Mouse (Mus musculus) embryo, embryonic 9.5 days (tissue): Measurements from ENCODE around the gene Nr5a2.

Source experiments
- DNase-seq: peaks from one replicate; pipeline ENCODE4 v3.0.0-alpha.2; 2017; ENCODE audit errors: extremely low spot score

Nr5a2 gene

DNA sequence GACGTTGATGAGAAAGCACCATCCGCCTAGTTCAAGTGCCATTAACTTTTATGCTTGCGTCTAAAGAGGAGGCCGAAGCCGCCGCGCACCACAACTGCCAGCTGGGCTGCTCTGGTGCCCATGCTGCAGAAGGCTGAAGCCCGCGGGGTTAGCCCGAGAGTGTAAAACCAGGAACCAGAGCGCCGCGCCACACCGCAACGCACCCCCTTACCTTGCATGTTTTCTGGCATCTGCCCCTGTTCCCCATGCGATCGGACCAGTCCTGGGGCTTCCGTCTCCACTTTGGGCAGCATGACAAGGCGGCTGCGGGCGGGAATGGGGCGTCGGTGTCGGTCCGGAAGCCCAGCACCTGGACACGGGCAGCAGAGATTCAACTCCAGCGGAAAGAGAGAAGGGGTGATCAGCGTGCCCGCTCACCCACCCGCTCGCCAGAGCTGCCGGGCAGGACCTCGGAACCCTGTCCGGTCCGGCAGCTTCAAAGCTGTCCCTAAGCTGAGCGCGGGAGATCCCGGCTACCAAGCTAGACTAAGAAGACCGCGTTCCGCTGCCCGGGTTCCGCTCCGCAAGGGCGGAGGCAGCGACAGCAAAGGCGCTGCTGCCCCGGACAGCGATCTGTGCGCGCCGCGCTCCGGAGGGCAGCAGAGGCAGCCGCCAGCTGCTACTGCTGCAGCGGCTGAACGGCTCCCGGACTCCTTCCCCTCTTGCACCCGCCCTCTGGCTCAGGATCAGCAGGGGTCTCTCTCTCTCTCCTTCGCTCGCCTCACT is 11.6 kb downstream of the Nr5a2 start:
- DNase-seq, result peak; percentile 72

DNA sequence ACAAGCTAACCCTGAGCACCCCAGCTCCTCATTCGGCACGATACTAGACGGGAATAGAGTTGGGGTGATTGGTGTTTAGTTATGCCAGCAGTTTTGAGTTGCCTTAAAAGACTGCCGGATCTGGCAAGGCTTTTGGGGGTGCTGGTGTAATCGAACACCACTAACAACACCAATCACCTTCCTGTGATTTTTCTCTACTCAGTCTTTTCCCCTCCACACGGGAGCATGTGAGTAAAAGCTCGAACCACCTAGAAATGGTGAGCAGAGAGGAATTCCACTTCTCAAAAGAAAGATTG is 12.2 kb downstream of the Nr5a2 start:
- no peak for DNase-seq

DNA sequence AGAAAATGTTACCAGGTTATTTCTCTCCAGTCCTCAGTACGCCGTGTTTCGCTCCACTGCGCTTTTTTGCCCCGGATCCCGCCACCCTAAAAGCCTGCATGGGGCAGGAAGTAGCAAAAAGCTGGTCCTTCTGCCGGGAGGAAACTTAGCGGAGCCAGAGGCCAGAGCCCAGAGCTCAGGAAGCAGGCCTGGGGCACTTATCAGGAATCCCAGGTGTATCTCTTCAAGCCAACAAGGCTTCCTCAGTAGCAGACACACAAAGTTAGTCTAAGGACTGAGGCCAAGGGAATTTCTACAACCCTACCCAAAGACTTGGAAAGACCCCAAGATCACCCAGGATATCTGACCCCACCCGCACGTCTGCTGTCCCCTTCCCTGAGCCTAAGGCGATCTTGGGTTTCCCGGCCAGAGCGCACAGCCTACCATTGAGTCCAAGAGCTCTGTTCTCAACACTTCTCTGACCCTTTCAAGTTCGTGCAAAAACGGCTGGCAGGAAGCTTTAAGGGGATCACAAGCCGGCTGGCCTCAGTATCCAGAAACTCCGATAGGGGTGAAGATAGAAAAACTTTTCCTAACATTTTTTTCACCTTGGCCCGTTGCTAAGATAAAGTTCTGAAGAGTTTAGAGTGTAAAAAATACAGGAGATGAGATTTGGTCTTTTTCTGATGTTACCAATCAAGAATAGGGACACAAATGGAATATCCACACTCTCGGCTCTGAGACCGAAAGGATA is 12.7 kb downstream of the Nr5a2 start:
- DNase-seq, result peak; percentile 52

DNA sequence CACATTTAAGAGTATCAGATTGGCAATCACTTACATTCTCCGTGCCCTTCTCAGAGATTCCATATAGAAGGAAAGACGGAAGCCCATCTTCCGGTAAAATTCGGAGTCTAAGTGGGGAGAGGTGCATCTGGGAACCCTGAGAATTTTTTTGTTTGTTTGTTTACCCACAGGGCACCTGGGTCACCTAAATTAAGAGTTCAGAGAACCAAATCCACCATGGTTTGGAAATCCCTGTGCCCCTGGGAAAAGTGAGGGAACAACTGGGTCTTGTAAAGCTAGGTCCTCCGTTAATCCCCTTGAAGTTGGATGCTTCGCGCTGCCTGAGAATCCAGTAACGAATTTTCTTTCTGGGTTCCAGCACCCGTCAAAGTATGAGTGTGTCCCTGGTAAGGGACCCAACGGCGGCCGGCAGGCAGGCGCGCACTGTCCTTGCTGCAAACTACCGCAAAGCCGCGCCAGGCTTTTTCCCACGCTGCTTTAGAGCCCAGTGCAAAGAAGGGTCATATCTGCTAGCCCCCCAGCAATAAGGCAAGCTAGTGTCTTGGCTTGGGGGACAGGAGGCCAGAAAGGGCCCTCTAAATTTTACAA is 13.3 kb downstream of the Nr5a2 start:
- peak; percentile 55 for DNase-seq

DNA sequence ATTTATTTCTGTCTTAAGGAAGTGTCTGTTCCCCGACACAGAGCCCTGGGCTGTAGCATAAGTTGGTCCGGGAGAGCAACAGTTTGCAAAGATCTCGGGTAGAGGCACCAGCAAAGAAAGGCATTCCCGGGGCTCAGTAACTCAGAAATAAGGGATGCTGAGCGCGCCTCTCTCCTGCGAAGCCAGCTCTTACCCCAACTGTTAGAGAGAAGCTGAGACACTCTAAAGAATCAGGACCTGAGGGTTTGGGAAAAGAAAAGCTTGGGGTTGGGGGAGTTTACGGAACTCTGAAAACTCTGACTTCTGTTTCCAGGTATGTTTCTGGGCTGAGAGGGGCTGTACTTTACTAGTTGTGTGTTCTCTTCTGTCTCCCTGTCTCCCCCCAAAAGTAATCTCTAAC is 13.8 kb downstream of the Nr5a2 start:
- no peak for DNase-seq

DNA sequence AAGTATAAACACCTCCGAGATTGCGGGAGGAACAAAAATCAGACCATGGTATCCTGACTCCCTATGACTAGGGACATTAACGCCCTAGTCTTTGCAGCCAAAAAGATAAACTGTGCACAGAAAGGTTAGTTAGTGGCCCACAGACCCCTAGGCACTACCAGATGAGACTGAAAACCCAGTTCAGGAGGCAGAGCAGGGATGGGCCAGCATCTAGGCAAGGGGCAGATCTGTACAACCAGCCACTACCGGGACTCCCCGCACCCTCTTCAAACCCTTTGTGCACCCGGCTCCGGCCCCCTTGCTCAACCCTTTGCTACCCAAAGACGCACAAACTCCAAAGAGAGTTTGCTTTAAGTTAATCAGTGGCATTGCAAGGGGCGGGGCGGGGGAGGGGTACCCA is 14.4 kb downstream of the Nr5a2 start:
- peak; percentile 46 for DNase-seq

DNA sequence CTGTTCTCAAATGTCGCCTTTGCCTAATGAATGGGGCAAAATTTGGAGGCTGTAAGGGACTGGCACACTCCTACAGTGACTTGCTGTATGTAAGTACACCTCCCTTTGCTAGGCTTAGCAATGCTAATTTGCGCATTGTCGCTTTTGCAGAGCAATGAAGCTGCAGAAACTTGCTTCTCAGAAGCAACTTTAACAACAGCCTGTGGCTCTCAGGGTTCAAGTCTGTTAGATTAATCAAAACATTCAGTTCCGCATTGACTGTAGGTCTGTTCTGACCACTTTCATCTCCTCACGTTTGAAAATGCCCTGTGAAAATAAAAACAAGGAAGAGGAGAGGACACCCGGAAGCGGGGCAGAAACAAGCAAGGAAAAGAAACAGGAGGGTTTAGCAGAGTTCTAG is 14.8 kb downstream of the Nr5a2 start:
- DNase-seq, result peak; percentile 43

DNA sequence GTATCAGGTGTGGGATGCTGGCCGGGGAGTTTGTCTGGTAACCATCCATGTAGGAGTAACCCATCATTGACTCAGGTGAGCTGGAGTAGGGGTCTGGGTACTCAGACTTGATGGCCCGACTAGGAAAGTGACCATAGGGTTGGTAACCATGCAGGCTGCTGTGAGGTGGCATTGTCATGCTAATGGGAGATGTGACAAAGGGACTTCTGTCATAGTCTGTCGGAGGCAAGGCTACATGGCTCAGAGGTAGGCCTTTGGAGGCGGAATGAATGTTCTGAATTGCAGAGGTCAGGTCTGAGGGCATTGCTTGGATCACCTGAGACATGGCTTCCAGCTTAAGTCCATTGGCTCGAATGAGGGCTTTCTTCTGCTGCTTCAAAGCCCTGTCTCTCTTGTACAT is 19.6 kb downstream of the Nr5a2 start:
- no peak for DNase-seq

DNA sequence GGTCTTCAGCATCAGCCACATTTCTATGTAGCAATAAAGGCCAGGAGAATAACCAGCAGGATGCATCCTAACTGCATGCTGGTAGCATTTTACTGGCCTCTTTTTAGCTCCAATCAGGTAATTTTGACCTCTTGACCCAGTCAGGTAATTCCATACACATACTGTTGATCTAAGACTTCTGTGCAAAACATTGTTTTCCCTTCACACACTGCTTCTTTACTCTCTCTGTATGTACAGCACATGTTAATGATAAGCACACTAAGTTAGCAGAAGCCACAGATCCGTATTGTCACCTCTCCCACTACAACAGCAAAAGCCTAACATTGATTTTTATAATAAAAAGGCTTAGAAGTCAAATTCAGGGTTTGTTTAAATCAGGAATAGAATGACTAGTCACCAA is 21.0 kb downstream of the Nr5a2 start:
- no peak for DNase-seq

DNA sequence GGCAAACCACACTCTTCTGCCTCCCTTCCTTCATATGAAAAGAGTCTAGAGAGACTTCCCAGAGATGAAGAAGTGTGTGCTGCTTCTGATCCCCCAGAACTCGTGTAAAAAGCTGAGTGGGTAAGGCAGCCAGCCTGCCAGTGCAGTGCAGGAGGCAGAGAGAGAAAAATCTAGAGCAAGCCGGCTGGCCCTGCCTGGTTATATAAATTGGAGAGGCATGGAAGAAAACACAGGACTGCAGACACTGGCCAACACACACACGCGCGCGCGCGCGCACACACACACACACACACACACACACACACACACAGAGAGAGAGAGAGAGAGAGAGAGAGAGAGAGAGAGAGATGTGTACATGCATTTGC is 24.3 kb downstream of the Nr5a2 start:
- no peak for DNase-seq

DNA sequence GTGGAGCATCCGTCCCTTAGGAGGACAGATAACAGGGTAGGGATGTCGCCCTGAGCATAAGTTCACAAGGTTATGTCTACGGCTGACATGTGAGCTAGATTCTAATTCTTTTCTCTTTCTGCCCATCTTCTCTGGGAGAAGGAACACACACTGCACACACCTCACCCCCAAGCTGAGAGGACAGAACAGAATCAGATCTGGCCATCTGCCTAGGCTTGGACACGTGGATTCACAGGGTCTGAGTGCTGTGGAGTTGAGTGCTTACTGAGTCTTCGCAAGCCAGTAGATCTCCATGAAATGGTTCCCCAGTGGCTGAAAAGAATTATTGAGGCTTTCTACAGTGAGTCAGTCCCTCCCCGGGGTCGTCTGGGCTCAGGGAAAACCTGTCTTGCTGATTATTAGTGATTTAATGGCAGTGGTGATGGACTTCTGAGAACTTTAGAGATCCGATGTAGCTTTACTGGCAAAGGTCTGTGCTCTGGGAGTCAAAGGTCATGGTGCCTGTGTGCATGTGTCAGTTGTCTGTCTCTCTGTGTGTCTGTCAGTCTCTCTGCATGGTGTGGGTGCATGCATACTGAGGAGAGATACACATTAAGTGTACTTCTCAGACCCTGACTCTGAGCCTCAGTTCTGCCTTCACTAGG is 24.8 kb downstream of the Nr5a2 start:
- no peak for DNase-seq

DNA sequence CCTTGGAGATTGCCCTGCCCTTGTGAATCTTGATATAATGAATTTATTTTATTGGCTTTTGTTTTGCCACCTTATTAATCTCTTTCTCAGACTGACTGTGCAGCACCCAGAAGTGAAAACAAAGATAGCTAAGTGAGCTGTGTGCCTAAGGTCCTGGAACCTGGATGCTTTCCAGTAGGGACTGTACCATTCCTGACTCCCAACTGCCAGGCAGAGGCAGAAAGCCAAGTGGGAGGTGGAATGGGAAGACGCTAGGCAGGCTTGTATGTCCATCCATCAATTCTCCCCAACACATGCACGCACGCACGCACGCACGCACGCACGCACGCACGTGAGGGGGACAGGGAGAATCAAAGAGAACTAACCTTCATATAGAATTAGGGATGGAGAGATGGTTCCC is 26.2 kb downstream of the Nr5a2 start:
- DNase-seq, result no peak

DNA sequence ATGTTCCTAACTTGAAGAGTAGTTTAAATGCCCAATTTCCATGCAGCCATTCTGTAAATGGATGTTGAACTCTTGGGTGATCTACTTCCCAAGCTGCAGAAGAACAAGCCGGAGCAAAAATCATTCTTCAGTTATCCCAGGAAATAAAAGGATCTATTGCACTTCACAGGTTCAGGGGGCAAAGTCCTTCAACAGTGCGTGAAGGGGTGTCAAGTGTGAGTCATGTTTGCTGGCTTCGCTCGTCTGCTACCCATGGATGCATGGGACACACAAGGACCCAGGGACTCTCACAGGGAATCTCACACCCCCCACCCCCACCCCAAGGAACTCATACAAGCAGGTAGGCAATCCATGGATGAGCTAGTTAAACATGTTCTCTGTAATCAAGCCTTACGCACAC is 29.2 kb downstream of the Nr5a2 start:
- DNase-seq, result no peak

DNA sequence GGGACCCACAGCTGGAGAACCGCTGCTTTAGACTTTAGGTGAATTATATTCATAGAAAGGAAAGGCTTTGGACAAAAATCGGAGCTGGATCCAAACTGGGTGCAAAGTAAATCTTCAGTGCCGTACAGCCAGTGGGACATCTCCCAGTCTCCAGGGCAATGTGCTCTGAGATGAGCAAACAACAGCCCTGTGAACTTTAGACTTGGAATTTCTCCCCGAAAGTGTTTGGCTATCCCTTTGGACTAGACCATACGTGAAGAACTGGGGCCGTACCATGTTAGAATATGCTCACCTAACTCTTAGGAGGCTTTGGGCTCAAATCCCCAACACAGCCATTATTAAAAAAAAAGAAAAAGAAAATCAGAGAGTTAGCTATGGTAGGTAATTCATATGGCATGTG is 30.5 kb downstream of the Nr5a2 start:
- no peak for DNase-seq

DNA sequence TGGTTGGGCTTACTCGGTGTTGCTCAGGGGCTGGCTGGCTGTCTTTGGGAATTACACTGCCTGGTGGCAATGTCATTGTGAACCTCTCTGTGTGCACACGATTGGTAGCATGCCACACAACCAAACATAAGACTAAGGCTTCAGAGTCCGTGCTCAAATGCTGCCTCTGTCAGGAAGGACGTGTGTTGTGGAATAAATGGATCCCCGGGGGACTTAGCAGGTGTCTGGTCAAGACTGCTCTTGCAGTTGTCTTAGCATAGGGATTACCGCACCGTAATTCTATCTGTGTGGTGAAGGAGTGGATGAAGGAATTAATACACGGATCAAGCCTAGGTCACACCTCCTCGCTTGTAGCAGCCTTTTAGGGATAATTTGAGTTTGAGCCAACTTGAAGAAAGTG is 32.8 kb downstream of the Nr5a2 start:
- no peak for DNase-seq

DNA sequence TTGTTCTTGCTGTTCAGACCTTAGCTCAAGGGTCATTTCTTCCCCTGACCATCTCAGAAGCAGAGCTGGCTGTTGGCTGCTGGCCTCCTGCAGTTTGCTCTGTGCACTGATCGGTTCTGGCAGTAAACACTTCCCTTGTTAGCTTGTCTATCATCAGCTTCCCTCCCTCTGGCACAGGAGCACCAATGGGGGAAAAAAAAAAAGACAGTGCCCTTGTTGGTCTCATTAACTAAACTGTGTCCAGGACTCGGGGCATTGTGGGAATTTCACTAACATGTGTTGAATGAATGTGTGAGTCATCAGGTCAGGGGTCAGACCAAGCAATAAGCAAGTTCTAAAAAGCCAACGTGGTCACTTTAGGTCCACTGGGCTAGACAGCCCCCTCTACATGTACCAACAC is 34.2 kb downstream of the Nr5a2 start:
- no peak for DNase-seq

DNA sequence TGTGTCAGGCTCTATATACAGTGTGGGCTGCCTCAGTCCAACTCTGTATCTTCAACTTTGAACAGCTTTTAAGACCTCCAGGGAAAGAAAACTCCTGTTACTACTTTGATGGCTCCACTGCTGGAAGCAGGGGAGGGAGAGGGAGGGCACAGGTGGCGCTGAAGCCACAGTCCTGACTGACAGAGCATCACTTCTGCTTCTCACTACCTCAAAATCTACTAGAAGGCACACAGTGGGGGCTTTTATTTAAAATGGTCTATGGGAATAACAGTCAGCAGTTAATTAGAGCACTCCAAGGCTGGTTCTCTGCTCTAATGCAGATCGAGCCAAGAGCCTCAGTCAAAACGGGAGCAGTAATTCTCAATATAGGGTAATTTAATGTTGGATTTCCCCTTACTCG is 40.2 kb downstream of the Nr5a2 start:
- DNase-seq, result no peak

DNA sequence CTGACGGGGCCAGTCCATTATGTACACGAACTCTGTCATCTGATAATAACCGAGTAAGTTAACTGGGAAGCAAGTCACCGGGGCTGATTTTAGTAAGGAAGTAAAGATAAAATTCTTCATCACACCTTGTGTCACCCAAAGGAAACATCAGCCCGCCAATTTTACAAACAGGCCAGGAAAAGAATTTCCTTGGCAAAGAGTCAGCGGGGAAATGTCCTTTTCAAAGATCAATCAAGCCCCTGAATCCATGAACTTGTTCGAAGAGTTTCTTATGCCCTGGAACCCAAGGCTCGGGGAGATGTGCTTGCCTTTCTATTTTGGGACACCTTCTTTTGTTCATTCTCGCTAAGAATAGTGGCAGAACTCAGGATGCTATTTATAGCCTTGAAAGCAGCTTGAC is 41.5 kb downstream of the Nr5a2 start:
- no peak for DNase-seq

DNA sequence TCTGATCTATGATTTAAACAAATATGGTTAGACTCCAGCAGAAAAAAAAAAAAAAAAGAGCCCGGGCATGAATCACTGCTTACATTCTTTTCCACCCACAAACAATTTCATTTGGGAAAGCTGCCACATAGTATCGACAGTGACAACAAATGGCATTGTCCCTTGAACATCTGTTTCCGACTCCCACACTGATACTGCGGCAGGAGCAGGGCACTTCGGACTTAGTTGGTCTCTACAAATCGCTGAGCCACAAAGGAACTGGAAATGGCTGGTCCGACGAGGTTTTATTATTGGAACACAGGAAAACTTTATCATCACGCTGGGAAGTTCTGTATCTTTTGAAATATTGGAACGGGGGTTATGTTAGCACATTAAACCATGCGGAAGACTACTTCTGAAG is 44.8 kb downstream of the Nr5a2 start:
- DNase-seq, result no peak

DNA sequence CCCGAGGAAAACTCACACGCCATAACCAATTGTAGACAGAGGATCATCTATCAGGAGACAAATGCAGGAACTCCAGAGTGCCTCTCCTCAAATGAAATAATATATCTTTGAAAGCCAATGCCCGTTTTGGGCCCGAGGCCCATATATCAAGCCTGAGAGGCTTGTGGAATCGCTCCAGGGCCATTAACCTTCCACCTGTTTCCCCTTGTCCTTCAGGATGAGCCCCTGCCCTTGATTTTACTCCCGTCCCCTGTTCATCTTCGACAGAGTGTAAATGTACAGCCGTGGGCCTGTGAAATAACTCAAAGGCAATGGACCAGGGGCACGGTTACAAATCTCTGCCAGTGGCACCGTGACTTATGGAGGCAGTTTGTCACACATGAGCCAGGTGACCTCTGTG is 48.3 kb downstream of the Nr5a2 start:
- no peak for DNase-seq

DNA sequence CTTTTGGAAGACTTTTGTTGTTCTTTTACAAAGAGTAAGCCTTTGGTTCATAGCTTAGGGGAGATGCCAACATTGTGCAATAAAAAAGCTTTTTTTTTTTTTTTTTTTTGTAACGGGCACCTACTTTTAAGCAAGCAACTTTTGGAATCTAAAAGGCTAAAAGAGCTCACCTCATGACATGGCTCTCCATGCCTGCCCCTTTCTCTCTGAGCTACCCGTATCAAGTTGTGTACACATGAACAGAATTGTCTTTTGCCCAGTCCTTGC is 48.7 kb downstream of the Nr5a2 start:
- no peak for DNase-seq

DNA sequence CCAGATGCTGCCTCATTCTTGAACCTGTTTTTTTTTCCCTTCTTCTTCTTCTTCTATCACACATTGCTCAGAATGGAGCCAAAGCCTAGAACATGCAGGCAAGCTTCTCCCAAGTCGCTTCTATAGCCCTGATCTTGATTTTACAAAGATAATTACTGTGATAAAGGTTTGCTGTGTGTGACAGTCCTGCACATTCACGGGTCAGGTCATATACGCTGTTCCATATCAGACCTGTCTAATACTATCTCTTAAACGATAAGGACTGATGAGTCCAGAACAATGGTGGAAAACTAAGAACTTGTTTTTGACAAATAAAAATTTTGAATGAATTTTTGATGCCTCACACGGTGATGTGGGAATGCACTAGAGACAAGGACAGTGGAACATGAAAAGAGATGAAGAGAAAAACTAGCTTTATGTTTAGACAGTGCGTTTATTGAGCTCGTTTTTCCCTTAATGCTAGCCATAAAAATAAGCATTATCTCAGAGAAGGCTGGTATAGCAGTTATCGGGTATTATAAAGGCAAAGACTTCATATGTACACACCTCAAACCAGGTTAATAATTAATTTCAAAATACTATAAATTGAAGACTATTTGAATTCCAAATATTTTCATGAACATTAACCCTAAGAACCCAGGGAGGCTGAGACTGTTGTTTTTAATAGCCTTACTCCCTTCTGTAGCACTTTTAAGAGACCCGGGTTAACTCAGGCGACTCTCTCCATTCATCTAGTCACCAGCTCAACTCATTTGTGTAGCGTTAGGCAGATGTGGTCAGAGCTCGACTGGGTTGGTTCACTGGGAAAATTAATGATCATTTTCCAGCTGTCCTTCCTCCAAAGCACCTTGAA is 49.3 kb downstream of the Nr5a2 start:
- no peak for DNase-seq
